Mouse (Mus musculus): ENCODE data around the gene Srsf6. TPM values are rescaled to one million over a fixed set of nuclear protein-coding genes. Genes with fewer than 3 reads are reported as not detected.

The Srsf6 gene
- total RNA-seq, 1 experiment from 2014 or later, result 160 TPM

DNA sequence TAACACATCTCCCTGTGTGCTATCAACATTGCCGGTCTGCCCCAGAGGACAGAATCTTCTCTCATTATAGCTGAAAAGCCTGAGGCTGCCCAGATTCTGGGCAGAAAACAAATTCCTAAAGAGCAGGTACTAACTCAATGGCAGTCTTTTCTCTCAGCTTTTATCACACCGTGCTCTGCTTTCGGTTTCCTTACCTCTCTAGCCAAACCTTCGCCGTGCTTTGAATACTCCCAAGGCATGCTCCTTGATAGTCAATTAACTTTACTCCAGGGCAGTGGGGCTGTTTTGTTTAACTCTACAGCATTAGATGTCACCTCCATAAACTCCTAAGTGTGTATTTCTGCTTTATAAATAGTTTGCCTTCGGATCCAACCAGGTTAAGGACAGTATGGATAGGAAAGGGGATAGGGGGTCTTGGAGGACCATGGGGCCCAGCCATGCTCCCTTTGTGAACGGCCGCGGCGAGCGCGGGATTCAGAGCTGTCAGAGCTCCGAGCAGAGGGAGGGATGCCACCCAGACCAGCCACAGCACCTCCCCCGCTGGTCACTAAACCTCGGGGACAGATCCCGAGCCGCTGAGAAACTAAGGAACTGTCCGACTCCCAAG is 709 bp upstream of the Srsf6 start:
- no peak for ATAC-seq (replicated peaks; ENCODE audit: insufficient number of reproducible peaks, low FRiP score, low TSS enrichment, poor library complexity, severe bottlenecking)

GRCm38 (mm10) chr2:162931674-162932650 is 634 bp downstream of the Srsf6 start:
- ATAC-seq (replicated peaks; ENCODE audit: insufficient number of reproducible peaks, low FRiP score, low TSS enrichment, poor library complexity, severe bottlenecking), result peak; percentile 14

DNA sequence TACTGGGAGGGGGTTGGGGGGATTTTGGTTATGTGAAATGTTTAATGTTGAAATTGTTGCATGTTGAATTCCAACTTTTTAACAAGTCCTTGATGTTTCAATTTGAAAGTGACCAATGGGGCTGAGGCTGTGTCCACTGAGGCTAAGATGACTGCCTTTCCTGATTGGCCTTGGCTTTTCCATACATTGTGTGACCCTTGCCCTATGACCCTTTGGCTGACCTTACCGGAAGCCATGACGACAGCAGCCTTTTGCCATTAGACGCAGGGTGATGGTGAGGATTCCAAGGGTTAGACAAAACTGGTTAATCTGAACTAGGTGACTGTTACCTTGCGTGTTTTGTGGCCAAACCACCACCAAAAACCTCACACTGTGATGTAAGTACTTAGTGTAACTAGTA is 1.4 kb downstream of the Srsf6 start:
- no peak for ATAC-seq (replicated peaks; ENCODE audit: insufficient number of reproducible peaks, low FRiP score, low TSS enrichment, poor library complexity, severe bottlenecking)

DNA sequence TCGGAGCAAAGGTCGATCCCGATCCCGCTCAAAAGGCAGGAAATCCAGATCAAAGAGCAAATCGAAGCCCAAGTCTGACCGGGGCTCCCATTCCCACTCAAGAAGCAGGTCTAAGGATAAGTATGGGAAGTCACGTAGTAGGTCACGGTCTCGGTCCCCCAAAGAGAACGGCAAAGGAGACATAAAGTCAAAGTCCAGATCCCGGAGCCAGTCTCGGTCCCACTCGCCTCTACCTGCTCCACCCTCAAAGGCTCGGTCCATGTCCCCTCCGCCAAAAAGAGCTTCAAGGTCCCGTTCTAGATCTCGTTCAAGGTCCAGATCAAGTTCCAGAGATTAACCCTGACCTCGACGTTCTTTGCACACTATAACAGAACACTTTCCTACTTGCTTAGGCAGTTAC is 3.1 kb downstream of the Srsf6 start:
- no peak for ATAC-seq (replicated peaks; ENCODE audit: insufficient number of reproducible peaks, low FRiP score, low TSS enrichment, poor library complexity, severe bottlenecking)

- ATAC-seq (replicated peaks; ENCODE audit: insufficient number of reproducible peaks, low FRiP score, low TSS enrichment, poor library complexity, severe bottlenecking), result no peak
These were observed 4.4 kb downstream of the Srsf6 start for GRCm38 (mm10) chr2:162935700-162936099.

DNA sequence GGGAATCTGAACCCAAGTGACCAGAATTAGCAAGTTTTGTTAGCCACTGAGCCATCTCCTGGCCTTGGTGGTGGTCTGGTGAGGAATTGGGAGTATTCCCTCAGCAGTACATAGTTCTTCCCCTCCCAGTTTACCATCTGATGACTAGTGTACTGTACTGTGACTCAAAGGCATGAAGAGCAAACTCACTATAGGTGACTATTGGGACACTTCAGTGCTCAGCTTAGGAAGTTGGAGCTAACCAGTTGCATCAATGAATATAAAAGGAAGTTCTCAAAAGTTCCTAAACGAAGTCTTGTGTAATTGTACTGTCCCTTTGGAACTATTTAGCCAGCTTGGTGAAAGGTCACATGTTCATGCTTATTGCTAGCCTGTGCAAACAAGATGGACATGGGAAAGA is 8.2 kb downstream of the Srsf6 start:
- ATAC-seq (replicated peaks; ENCODE audit: insufficient number of reproducible peaks, low FRiP score, low TSS enrichment, poor library complexity, severe bottlenecking), result no peak

DNA sequence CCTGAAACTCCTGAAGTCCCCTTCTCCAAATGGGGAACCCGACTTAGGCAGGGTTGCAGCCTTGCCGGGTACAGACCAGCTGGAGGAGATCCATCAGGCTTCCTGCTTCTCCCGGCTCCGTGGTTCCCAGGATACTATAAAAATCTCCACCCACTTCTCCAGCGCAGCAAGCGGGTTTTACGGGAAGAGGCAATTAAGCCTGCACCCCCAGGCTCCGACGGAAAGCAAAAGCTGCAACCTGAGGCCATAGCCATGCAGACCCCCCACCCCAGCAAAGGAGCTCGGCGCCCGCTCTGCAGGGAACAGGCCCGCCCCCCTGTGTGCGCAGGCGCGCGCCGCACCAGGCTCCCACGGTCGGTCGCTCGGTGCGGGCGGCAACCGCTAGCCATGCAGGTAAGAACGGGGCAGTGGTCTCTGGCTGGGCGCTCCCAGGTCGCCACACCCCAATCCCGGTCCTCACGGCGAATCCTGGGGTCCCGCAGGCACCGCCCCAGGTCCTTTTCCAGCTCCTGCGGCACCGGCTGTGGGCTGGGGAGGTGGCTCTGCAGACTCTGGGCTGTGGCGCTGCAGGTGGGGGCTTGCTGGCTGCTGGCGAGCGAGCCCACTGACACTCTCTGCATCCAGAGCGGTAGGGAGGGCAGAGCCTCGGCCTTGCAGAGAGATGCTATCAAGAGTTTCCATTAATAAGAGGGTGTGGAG is 12.0 kb downstream of the Srsf6 start, which contains the start of gene L3mbtl1:
Gene L3mbtl1, plus strand, starts transcription at position 325 of the 699 bp plus-strand sequence.
- ATAC-seq (replicated peaks; ENCODE audit: insufficient number of reproducible peaks, low FRiP score, low TSS enrichment, poor library complexity, severe bottlenecking), result no peak

DNA sequence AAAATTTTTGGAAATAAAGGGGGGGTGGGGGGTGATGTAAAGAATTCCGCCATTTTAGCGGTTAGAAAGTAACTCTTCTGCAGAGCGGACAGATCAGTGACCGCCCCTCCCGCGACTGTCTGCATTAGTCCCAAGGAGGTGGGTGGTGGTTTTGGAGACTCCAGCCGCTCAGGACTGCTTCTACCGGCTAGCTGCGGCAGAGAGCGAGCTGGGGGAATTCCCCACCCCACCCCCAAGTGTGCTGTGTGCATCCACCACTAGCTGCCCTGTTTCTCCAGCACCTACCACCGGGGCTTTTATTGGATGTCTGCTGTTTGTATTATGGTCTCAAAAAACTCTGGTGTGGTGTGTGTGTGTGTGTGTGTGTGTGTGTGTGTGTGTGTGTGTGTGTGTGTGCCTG is 12.6 kb downstream of the Srsf6 start:
- no peak for ATAC-seq (replicated peaks; ENCODE audit: insufficient number of reproducible peaks, low FRiP score, low TSS enrichment, poor library complexity, severe bottlenecking)

- no peak for ATAC-seq (replicated peaks; ENCODE audit: insufficient number of reproducible peaks, low FRiP score, low TSS enrichment, poor library complexity, severe bottlenecking)
These were observed 15.6 kb downstream of the Srsf6 start for GRCm38 (mm10) chr2:162946964-162947363.

- no peak for ATAC-seq (replicated peaks; ENCODE audit: insufficient number of reproducible peaks, low FRiP score, low TSS enrichment, poor library complexity, severe bottlenecking)
These were observed 16.4 kb downstream of the Srsf6 start for GRCm38 (mm10) chr2:162947736-162948135.

GRCm38 (mm10) chr2:162948221-162948620 is 16.9 kb downstream of the Srsf6 start:
- no peak for ATAC-seq (replicated peaks; ENCODE audit: insufficient number of reproducible peaks, low FRiP score, low TSS enrichment, poor library complexity, severe bottlenecking)

- no peak for ATAC-seq (replicated peaks; ENCODE audit: insufficient number of reproducible peaks, low FRiP score, low TSS enrichment, poor library complexity, severe bottlenecking)
These were observed 19.4 kb downstream of the Srsf6 start for GRCm38 (mm10) chr2:162950776-162951175.

- no peak for ATAC-seq (replicated peaks; ENCODE audit: insufficient number of reproducible peaks, low FRiP score, low TSS enrichment, poor library complexity, severe bottlenecking)
These were observed 25.5 kb downstream of the Srsf6 start for GRCm38 (mm10) chr2:162956843-162957242.

- no peak for ATAC-seq (replicated peaks; ENCODE audit: insufficient number of reproducible peaks, low FRiP score, low TSS enrichment, poor library complexity, severe bottlenecking)
These were observed 30.0 kb downstream of the Srsf6 start for GRCm38 (mm10) chr2:162961321-162961720.

DNA sequence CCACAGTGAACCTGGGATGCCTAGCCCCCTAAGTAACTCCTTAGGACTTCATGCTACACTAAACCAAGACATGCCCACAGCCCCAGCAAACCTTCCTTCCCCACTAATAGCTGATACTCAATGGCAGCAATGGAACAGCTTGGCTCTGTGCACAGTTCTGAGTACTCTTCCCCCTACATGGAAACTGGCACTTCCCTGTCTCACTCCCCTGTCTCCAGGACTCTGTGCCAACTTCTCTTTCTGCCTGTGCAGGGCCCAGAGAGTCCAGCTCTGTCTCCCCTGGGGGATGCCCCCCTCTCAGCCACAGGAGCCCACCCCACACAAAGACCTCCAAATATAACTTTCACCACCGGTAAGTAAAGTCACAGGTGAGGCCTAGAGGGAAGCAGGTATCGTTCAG is 35.4 kb downstream of the Srsf6 start:
- ATAC-seq (replicated peaks; ENCODE audit: insufficient number of reproducible peaks, low FRiP score, low TSS enrichment, poor library complexity, severe bottlenecking), result no peak

- ATAC-seq (replicated peaks; ENCODE audit: insufficient number of reproducible peaks, low FRiP score, low TSS enrichment, poor library complexity, severe bottlenecking), result peak; percentile 69; the same call in 1 of the 2 replicates
These were observed 37.0 kb downstream of the Srsf6 start for GRCm38 (mm10) chr2:162968357-162968756.

DNA sequence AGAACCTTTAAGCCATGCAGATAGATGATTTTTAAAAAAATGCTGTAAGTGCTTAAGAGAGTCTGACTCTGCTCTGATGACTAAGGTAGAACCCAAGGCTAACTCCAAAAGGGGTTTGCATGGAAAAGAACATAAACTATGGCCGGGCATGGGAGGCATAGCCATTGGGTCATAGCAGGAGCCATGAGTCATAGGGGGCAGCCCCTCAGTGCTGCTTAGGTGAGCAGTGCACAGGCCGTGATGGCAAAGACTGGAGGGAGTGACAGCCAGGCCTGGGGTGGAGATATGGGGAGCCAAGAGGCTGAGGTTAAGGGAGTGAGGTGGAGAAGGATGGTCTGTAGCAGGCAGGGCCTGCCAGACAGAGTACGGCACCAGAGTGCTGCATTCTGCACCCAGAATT is 37.8 kb downstream of the Srsf6 start:
- no peak for ATAC-seq (replicated peaks; ENCODE audit: insufficient number of reproducible peaks, low FRiP score, low TSS enrichment, poor library complexity, severe bottlenecking)

DNA sequence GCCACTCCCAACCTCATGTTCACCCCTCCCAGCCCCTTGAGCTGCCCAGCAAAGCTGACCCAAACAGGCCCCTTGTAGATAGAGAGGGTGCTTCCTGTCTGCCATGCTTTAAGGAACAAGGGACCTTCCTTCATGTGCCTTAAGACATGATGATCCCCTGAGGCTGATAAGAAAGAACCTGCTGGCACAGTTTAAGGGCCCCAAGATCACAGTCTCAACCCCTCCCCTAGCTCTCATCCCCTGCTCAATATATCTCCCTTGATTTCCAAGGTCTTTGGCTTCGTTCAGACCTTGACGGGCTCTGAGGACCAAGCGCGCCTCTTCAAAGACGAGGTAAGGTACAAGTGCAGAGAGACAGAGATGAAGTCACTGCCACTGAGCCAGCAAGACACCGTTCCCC is 39.6 kb downstream of the Srsf6 start:
- ATAC-seq (replicated peaks; ENCODE audit: insufficient number of reproducible peaks, low FRiP score, low TSS enrichment, poor library complexity, severe bottlenecking), result no peak

GRCm38 (mm10) chr2:162972752-162973151 is 41.4 kb downstream of the Srsf6 start:
- no peak for ATAC-seq (replicated peaks; ENCODE audit: insufficient number of reproducible peaks, low FRiP score, low TSS enrichment, poor library complexity, severe bottlenecking)
